ENCODE assay signal across 10 mouse cellular contexts in the genomic region with DNA sequence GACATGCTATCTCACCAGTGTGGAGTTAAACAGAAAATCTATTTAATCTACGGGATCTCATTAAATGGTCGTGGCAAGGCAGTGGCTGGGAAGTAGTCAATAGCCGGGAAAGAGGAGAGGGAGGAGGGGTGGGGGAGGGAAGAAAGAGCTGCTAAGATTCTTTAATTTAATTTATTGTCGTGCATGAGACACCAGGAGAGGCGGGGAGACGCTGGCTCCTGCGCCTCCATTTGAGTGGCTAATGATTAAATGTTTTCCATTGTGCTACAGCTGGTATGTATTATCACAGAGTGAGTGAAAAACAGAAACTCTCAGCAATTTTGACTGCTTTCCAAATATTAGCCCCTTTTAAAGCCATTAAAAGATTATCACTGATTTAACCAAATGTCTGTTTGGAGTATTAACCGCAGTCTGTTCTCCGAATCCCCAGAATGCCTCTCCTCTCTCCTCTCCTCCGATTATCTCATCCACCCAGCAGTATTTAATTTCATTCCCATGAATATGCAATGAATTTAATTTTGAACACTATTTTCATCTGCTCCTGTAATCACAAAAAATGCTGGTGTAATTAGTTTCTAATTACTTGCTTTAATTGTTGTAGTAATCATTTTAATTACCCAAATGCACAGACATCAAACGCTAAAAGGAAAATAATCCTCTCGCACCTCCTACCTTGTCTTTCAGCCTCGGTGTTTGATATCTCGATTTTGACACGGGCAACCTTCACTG.
A peak's percentile ranks its signal among the peaks of the same experiment; 100 is the strongest.
DNase-seq lines count a peak whose midpoint lies in the region; ATAC-seq and TF ChIP-seq lines count a peak whose summit lies in the region.
"Had no signal": no experiment of that assay in that cellular context is flagged by ENCODE, and none has a peak within 500 bp of the region (broad histone marks: within the 10 kb centered on the region; RNA-seq: fewer than 3 reads in every experiment).

No protein-coding gene starts in this region.

- no peak overlapping the region for H3K27ac ChIP-seq in lung, embryonic 15.5 days
- peak overlapping the region; percentile 83 for H3K27ac ChIP-seq in forebrain, embryonic 13.5 days
- no peak overlapping the region for H3K27ac ChIP-seq in limb, embryonic 13.5 days
- no peak overlapping the region for H3K27ac ChIP-seq in stomach, embryonic 15.5 days
- H3K27ac ChIP-seq: liver, embryonic 14.5 days had no signal

- DNase-seq in lung, adult 2 months = no peak
- DNase-seq in heart, adult 18-20 months = no peak
- no peak for DNase-seq in ovary, postnatal 36 days (ENCODE audit: low spot score)

- TF ChIP-seq CTCF in lung, adult 2 months (IDR thresholded peaks at IDR 0.05; ENCODE audit: insufficient read depth, low read length) = no peak

- H3K9me3 ChIP-seq in lung, embryonic 15.5 days = no peaks in the 10 kb centered on the region
- no peaks in the 10 kb centered on the region for H3K9me3 ChIP-seq in forebrain, embryonic 13.5 days (replicated peaks)
- no peaks in the 10 kb centered on the region for H3K9me3 ChIP-seq in limb, embryonic 13.5 days
- no peaks in the 10 kb centered on the region for H3K9me3 ChIP-seq in stomach, embryonic 15.5 days

- H3K4me1 ChIP-seq in lung, embryonic 15.5 days = peaks cover 12% of the 10 kb centered on the region
- no peaks in the 10 kb centered on the region for H3K4me1 ChIP-seq in lung, adult 2 months (ENCODE audit: control insufficient read depth, insufficient read depth, low read length)
- H3K4me1 ChIP-seq in forebrain, embryonic 13.5 days = peaks cover 39% of the 10 kb centered on the region
- H3K4me1 ChIP-seq in limb, embryonic 13.5 days = peaks cover 39% of the 10 kb centered on the region
- no peaks in the 10 kb centered on the region; the same call in 1 of the 2 replicates for H3K4me1 ChIP-seq in stomach, embryonic 15.5 days

- 33% methylated on average over 15 of the region's 15 CpGs for WGBS in lung, embryonic 15.5 days
- WGBS in lung, adult 2 months = 46% methylated on average over 15 of the region's 15 CpGs
- 4% methylated on average over 15 of the region's 15 CpGs for WGBS in forebrain, embryonic 13.5 days
- WGBS in limb, embryonic 13.5 days = 12% methylated on average over 15 of the region's 15 CpGs
- 19% methylated on average over 15 of the region's 15 CpGs for WGBS in stomach, embryonic 15.5 days

- no peak overlapping the region for H3K9ac ChIP-seq in lung, embryonic 15.5 days
- H3K9ac ChIP-seq in forebrain, embryonic 13.5 days = peak overlapping the region; percentile 58; the same call in 1 of the 2 replicates
- no peak overlapping the region for H3K9ac ChIP-seq in limb, embryonic 13.5 days
- no peak overlapping the region for H3K9ac ChIP-seq in stomach, embryonic 15.5 days
- H3K9ac ChIP-seq: liver, embryonic 14.5 days had no signal

- H3K36me3 ChIP-seq in lung, embryonic 15.5 days = no peaks in the 10 kb centered on the region
- no peaks in the 10 kb centered on the region for H3K36me3 ChIP-seq in forebrain, embryonic 13.5 days (ENCODE audit: poor library complexity, severe bottlenecking)
- no peaks in the 10 kb centered on the region for H3K36me3 ChIP-seq in limb, embryonic 13.5 days
- no peaks in the 10 kb centered on the region for H3K36me3 ChIP-seq in stomach, embryonic 15.5 days

- peak overlapping the region; percentile 39 for H3K4me2 ChIP-seq in lung, embryonic 15.5 days
- H3K4me2 ChIP-seq in forebrain, embryonic 13.5 days = peak overlapping the region; percentile 59
- peak overlapping the region; percentile 55 for H3K4me2 ChIP-seq in limb, embryonic 13.5 days (replicated peaks)
- H3K4me2 ChIP-seq in stomach, embryonic 15.5 days = peak overlapping the region; percentile 33; the same call in 1 of the 2 replicates

- ATAC-seq in lung, embryonic 15.5 days (ENCODE audit: borderline replicate concordance, extremely low read depth, low FRiP score, low TSS enrichment) = no peak; the same call in 1 of the 2 replicates
- peak; percentile 72 for ATAC-seq in forebrain, embryonic 13.5 days
- no peak for ATAC-seq in limb, embryonic 13.5 days (ENCODE audit: low FRiP score, low read depth)
- no peak for ATAC-seq in stomach, embryonic 15.5 days (ENCODE audit: insufficient read depth, low FRiP score, low read depth)
- no peak for ATAC-seq in megakaryocyte, adult 5-6 weeks (ENCODE audit: poor library complexity, severe bottlenecking)
- ATAC-seq: inflammation-experienced regulatory T-cells, adult 6 months had no signal

- no peak overlapping the region for H3K4me3 ChIP-seq in lung, embryonic 15.5 days
- no peak overlapping the region for H3K4me3 ChIP-seq in lung, adult 2 months (replicated peaks; ENCODE audit: extremely low read depth, low read depth, low read length)
- peak overlapping the region; percentile 24 for H3K4me3 ChIP-seq in forebrain, embryonic 13.5 days
- H3K4me3 ChIP-seq in limb, embryonic 13.5 days = peak overlapping the region; percentile 16
- H3K4me3 ChIP-seq in stomach, embryonic 15.5 days (replicated peaks) = no peak overlapping the region

- 0 out of 2 replicates have a peak, but pooled peaks cover 7% of the 10 kb centered on the region for H3K27me3 ChIP-seq in lung, embryonic 15.5 days
- peaks cover 77% of the 10 kb centered on the region for H3K27me3 ChIP-seq in forebrain, embryonic 13.5 days
- peaks cover 57% of the 10 kb centered on the region for H3K27me3 ChIP-seq in limb, embryonic 13.5 days
- peaks cover 4% of the 10 kb centered on the region; the same call in 1 of the 2 replicates for H3K27me3 ChIP-seq in stomach, embryonic 15.5 days (replicated peaks)

- TF ChIP-seq POLR2A in lung, adult 2 months (IDR thresholded peaks at IDR 0.05; ENCODE audit: borderline replicate concordance, extremely low read depth, low read depth, low read length) = no peak

Comparison
In these comparisons a context has a peak if more than half of its experiments do, and no peak if none do; other contexts are left out.
1. H3K4me3 ChIP-seq: peak in forebrain, embryonic 13.5 days (single experiment) and limb, embryonic 13.5 days (single experiment); none in lung, embryonic 15.5 days (single experiment), lung, adult 2 months (single experiment) and stomach, embryonic 15.5 days (single experiment).
2. Peak in every context shown above with its lines, with median percentiles within 50 percentile points of each other: H3K4me2 ChIP-seq.